Mouse (Mus musculus) liver, embryonic 14.5 days (tissue): ENCODE data around the gene Atp6v1g1.

Source experiments
- CTCF ChIP-seq: IDR thresholded peaks from 2 replicates; pipeline ENCODE4 v1.5.1; 2016; ENCODE audit warnings: antibody characterized with exemption, low read depth, control low read depth
- EP300 ChIP-seq: IDR thresholded peaks from 2 replicates; pipeline ENCODE4 v1.6.1; 2016; ENCODE audit warnings: antibody characterized with exemption, low read depth

GRCm38 (mm10) chr4:63557124-63558059 is 12.8 kb downstream of the Atp6v1g1 start:
- TF ChIP-seq CTCF, result no peak
- TF ChIP-seq EP300, result no peak
